Mouse (Mus musculus): ENCODE data around the gene Hk3. TPM values are rescaled to one million over a fixed set of nuclear protein-coding genes. Genes with fewer than 3 reads are reported as not detected.

Hk3 gene
- polyA plus RNA-seq, 1 experiment from 2014 or later: 0.86 TPM

GRCm38 (mm10) chr13:55000433-55000832 is 20.8 kb downstream of the Hk3 start:
- no peaks in the 10 kb centered on the region for H3K4me1 ChIP-seq (replicated peaks)
- H3K9me3 ChIP-seq (replicated peaks): no peaks in the 10 kb centered on the region
- ATAC-seq (replicated peaks; ENCODE audit: insufficient number of reproducible peaks, insufficient read depth, low FRiP score, low read depth): no peak
- no peak overlapping the region for H3K4me3 ChIP-seq
- no peak overlapping the region for H3K27ac ChIP-seq
- H3K9ac ChIP-seq: no peak overlapping the region
- no peak overlapping the region for H3K4me2 ChIP-seq
- H3K36me3 ChIP-seq: no peaks in the 10 kb centered on the region
- 65% methylated on average over 10 of the region's 10 CpGs for WGBS
- peaks cover 6% of the 10 kb centered on the region for H3K27me3 ChIP-seq

GRCm38 (mm10) chr13:54997568-54997967 is 23.6 kb downstream of the Hk3 start:
- no peak overlapping the region for H3K27ac ChIP-seq
- no peak overlapping the region for H3K9ac ChIP-seq
- H3K4me2 ChIP-seq: no peak overlapping the region
- no peaks in the 10 kb centered on the region for H3K9me3 ChIP-seq (replicated peaks)
- H3K27me3 ChIP-seq: peaks cover 13% of the 10 kb centered on the region
- no peaks in the 10 kb centered on the region for H3K36me3 ChIP-seq
- no peak overlapping the region for H3K4me3 ChIP-seq
- 82% methylated on average over 8 of the region's 8 CpGs for WGBS
- ATAC-seq (replicated peaks; ENCODE audit: insufficient number of reproducible peaks, insufficient read depth, low FRiP score, low read depth): no peak
- H3K4me1 ChIP-seq (replicated peaks): peaks cover 10% of the 10 kb centered on the region; the same call in 1 of the 2 replicates

GRCm38 (mm10) chr13:54995161-54995560 is 26.0 kb downstream of the Hk3 start:
- no peaks in the 10 kb centered on the region for H3K36me3 ChIP-seq
- H3K9me3 ChIP-seq (replicated peaks): no peaks in the 10 kb centered on the region
- H3K9ac ChIP-seq: no peak overlapping the region
- 51% methylated on average over 6 of the region's 6 CpGs for WGBS
- H3K27ac ChIP-seq: no peak overlapping the region
- peaks cover 10% of the 10 kb centered on the region; the same call in 1 of the 2 replicates for H3K4me1 ChIP-seq (replicated peaks)
- no peak overlapping the region for H3K4me3 ChIP-seq
- ATAC-seq (replicated peaks; ENCODE audit: insufficient number of reproducible peaks, insufficient read depth, low FRiP score, low read depth): no peak
- no peak overlapping the region for H3K4me2 ChIP-seq
- H3K27me3 ChIP-seq: peaks cover 18% of the 10 kb centered on the region

GRCm38 (mm10) chr13:54994576-54994975 is 26.6 kb downstream of the Hk3 start:
- H3K4me1 ChIP-seq (replicated peaks): peaks cover 10% of the 10 kb centered on the region; the same call in 1 of the 2 replicates
- ATAC-seq (replicated peaks; ENCODE audit: insufficient number of reproducible peaks, insufficient read depth, low FRiP score, low read depth): no peak
- H3K4me2 ChIP-seq: no peak overlapping the region
- 19% methylated on average over 4 of the region's 4 CpGs for WGBS
- H3K27me3 ChIP-seq: peaks cover 18% of the 10 kb centered on the region
- no peak overlapping the region for H3K4me3 ChIP-seq
- no peak overlapping the region for H3K27ac ChIP-seq
- no peaks in the 10 kb centered on the region for H3K9me3 ChIP-seq (replicated peaks)
- H3K9ac ChIP-seq: no peak overlapping the region
- H3K36me3 ChIP-seq: no peaks in the 10 kb centered on the region

- Histone ChIP-seq H3K4me1 (replicated peaks) (peaks cover 20% of the 10 kb centered on the region), H3K9ac (no peak overlapping the region), H3K36me3 (no peaks in the 10 kb centered on the region), H3K27ac (no peak overlapping the region), H3K27me3 (peaks cover 16% of the 10 kb centered on the region), H3K4me3 (no peak overlapping the region), H3K9me3 (replicated peaks) (no peaks in the 10 kb centered on the region), H3K4me2 (no peak overlapping the region)
- no peak for ATAC-seq (replicated peaks; ENCODE audit: insufficient number of reproducible peaks, insufficient read depth, low FRiP score, low read depth)
- WGBS: 77% methylated on average over 7 of the region's 7 CpGs
Observed at GRCm38 (mm10) chr13:54992215-54992614, 29.0 kb downstream of the Hk3 start.

GRCm38 (mm10) chr13:54988181-54988760 is 32.9 kb downstream of the Hk3 start:
- no peak overlapping the region for H3K9ac ChIP-seq
- WGBS: 28% methylated on average over 7 of the region's 7 CpGs
- H3K9me3 ChIP-seq (replicated peaks): no peaks in the 10 kb centered on the region
- no peak overlapping the region for H3K4me2 ChIP-seq
- peaks cover 16% of the 10 kb centered on the region for H3K27me3 ChIP-seq
- no peak overlapping the region for H3K27ac ChIP-seq
- H3K36me3 ChIP-seq: no peaks in the 10 kb centered on the region
- ATAC-seq (replicated peaks; ENCODE audit: insufficient number of reproducible peaks, insufficient read depth, low FRiP score, low read depth): no peak; the same call in 1 of the 2 replicates
- no peak overlapping the region for H3K4me3 ChIP-seq
- H3K4me1 ChIP-seq (replicated peaks): peaks cover 11% of the 10 kb centered on the region

GRCm38 (mm10) chr13:54987405-54987804 is 33.8 kb downstream of the Hk3 start:
- H3K36me3 ChIP-seq: no peaks in the 10 kb centered on the region
- no peak overlapping the region for H3K27ac ChIP-seq
- H3K9ac ChIP-seq: no peak overlapping the region
- 80% methylated on average over 9 of the region's 9 CpGs for WGBS
- peaks cover 11% of the 10 kb centered on the region for H3K4me1 ChIP-seq (replicated peaks)
- H3K27me3 ChIP-seq: peaks cover 8% of the 10 kb centered on the region; the same call in 1 of the 2 replicates
- no peaks in the 10 kb centered on the region for H3K9me3 ChIP-seq (replicated peaks)
- H3K4me3 ChIP-seq: no peak overlapping the region
- ATAC-seq (replicated peaks; ENCODE audit: insufficient number of reproducible peaks, insufficient read depth, low FRiP score, low read depth): no peak
- no peak overlapping the region for H3K4me2 ChIP-seq

- H3K27me3 ChIP-seq: peaks cover 7% of the 10 kb centered on the region
- no peak overlapping the region for H3K4me3 ChIP-seq
- no peak overlapping the region for H3K4me2 ChIP-seq
- 53% methylated on average over 2 of the region's 2 CpGs for WGBS
- H3K9ac ChIP-seq: no peak overlapping the region
- H3K27ac ChIP-seq: no peak overlapping the region
- no peaks in the 10 kb centered on the region for H3K36me3 ChIP-seq
- H3K4me1 ChIP-seq (replicated peaks): peaks cover 11% of the 10 kb centered on the region
- no peaks in the 10 kb centered on the region for H3K9me3 ChIP-seq (replicated peaks)
- no peak for ATAC-seq (replicated peaks; ENCODE audit: insufficient number of reproducible peaks, insufficient read depth, low FRiP score, low read depth)
Observed at GRCm38 (mm10) chr13:54983614-54984013, 37.6 kb downstream of the Hk3 start.

GRCm38 (mm10) chr13:54983001-54983400 is 38.2 kb downstream of the Hk3 start:
- Histone ChIP-seq H3K4me3 (no peak overlapping the region), H3K27me3 (peaks cover 7% of the 10 kb centered on the region), H3K27ac (no peak overlapping the region), H3K9ac (no peak overlapping the region), H3K9me3 (replicated peaks) (no peaks in the 10 kb centered on the region), H3K36me3 (no peaks in the 10 kb centered on the region), H3K4me1 (replicated peaks) (peaks cover 7% of the 10 kb centered on the region), H3K4me2 (no peak overlapping the region)
- ATAC-seq (replicated peaks; ENCODE audit: insufficient number of reproducible peaks, insufficient read depth, low FRiP score, low read depth): no peak
- WGBS: 62% methylated on average over 8 of the region's 8 CpGs

GRCm38 (mm10) chr13:54980957-54981356 is 40.2 kb downstream of the Hk3 start:
- WGBS: 71% methylated on average over 12 of the region's 12 CpGs

GRCm38 (mm10) chr13:54978804-54979203 is 42.4 kb downstream of the Hk3 start:
- 53% methylated on average over 8 of the region's 8 CpGs for WGBS
- Histone ChIP-seq H3K4me2 (no peak overlapping the region), H3K9me3 (replicated peaks) (no peaks in the 10 kb centered on the region), H3K27ac (no peak overlapping the region), H3K9ac (no peak overlapping the region), H3K27me3 (peaks cover 14% of the 10 kb centered on the region), H3K4me3 (no peak overlapping the region), H3K4me1 (replicated peaks) (no peaks in the 10 kb centered on the region), H3K36me3 (no peaks in the 10 kb centered on the region)
- ATAC-seq (replicated peaks; ENCODE audit: insufficient number of reproducible peaks, insufficient read depth, low FRiP score, low read depth): no peak

More at GRCm38 (mm10) chr13:54980957-54981356, 40.2 kb downstream of the Hk3 start:
- Histone ChIP-seq H3K4me1 (replicated peaks) (no peaks in the 10 kb centered on the region), H3K4me2 (no peak overlapping the region), H3K27me3 (peaks cover 7% of the 10 kb centered on the region), H3K36me3 (no peaks in the 10 kb centered on the region), H3K9ac (no peak overlapping the region), H3K9me3 (replicated peaks) (no peaks in the 10 kb centered on the region), H3K27ac (no peak overlapping the region), H3K4me3 (no peak overlapping the region)
- no peak for ATAC-seq (replicated peaks; ENCODE audit: insufficient number of reproducible peaks, insufficient read depth, low FRiP score, low read depth)

GRCm38 (mm10) chr13:54975546-54975945 is 45.6 kb downstream of the Hk3 start:
- Histone ChIP-seq H3K36me3 (no peaks in the 10 kb centered on the region), H3K4me3 (no peak overlapping the region), H3K27ac (no peak overlapping the region), H3K9me3 (replicated peaks) (no peaks in the 10 kb centered on the region), H3K27me3 (peaks cover 10% of the 10 kb centered on the region), H3K9ac (no peak overlapping the region), H3K4me2 (no peak overlapping the region), H3K4me1 (replicated peaks) (no peaks in the 10 kb centered on the region)
- 58% methylated on average over 3 of the region's 3 CpGs for WGBS
- 0 out of 2 replicates have a peak, but pooled peaks have one; percentile 11 for ATAC-seq (replicated peaks; ENCODE audit: insufficient number of reproducible peaks, insufficient read depth, low FRiP score, low read depth)
